Comparison of ENCODE assay signal across 8 mouse cellular contexts in the genomic region with DNA sequence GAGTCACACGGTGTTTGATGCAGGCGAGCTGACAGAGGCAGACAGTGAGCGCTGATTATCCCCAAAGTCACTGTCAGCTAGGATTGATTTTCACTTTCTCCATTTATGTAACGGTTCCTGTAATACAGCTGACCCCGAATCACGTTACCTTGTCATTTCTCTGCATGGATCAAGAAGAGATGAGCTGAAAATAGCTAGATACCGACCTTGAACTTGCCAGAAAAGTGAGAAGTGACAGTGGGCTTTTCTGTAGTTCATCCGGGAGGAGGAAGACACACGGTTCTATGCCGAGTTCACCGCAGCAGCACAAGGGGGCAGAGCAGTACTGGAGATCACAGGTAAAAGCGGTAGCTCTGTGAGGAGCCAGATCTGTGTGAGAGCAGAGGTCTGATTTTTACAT. TPM values are rescaled to one million over a fixed set of nuclear protein-coding genes. Genes with fewer than 3 reads are reported as not detected.
A peak's percentile ranks its signal among the peaks of the same experiment; 100 is the strongest.
DNase-seq lines count a peak whose midpoint lies in the region; ATAC-seq lines count a peak whose summit lies in the region.

No protein-coding gene starts in this region.

- ATAC-seq in liver, embryonic 11.5 days (replicated peaks; ENCODE audit: low FRiP score): no peak
- ATAC-seq in erythroid progenitor cell, adult 5-6 weeks (replicated peaks; ENCODE audit: low FRiP score, poor library complexity, severe bottlenecking): no peak

- no peaks in the 10 kb centered on the region for H3K9me3 ChIP-seq in liver, embryonic 11.5 days (ENCODE audit: control insufficient read depth, low read length)
- H3K9me3 ChIP-seq in hindbrain, embryonic 10.5 days: no peaks in the 10 kb centered on the region

- 53% methylated on average over 12 of the region's 12 CpGs for WGBS in liver, embryonic 11.5 days
- WGBS in hindbrain, embryonic 10.5 days: 56% methylated on average over 12 of the region's 12 CpGs

- no peaks in the 10 kb centered on the region for H3K36me3 ChIP-seq in liver, embryonic 11.5 days (ENCODE audit: control insufficient read depth, insufficient read depth, low read length)
- H3K36me3 ChIP-seq in hindbrain, embryonic 10.5 days: no peaks in the 10 kb centered on the region

- H3K4me2 ChIP-seq in liver, embryonic 11.5 days: no peak overlapping the region

- no peaks in the 10 kb centered on the region for H3K4me1 ChIP-seq in liver, embryonic 11.5 days (replicated peaks; ENCODE audit: control insufficient read depth, insufficient read depth, low read length)
- H3K4me1 ChIP-seq in hindbrain, embryonic 10.5 days (replicated peaks): 0 out of 2 replicates have a peak, but pooled peaks cover 4% of the 10 kb centered on the region

- intact Hi-C loops in left cerebral cortex, postnatal 4 days (cut with DNase I): loop anchor here (5.0 to 10.0 kb wide), 2 partner anchors 115 to 1308 kb away; no protein-coding TSS in a partner anchor

- peak; percentile 25 for DNase-seq in liver
- no peak for DNase-seq in liver, embryonic 11.5 days (ENCODE audit: low spot score)
- DNase-seq in ZHBTc4 (ENCODE audit: low read depth, low spot score): peak; percentile 25
- DNase-seq in cerebellum, postnatal 36 days: peak; percentile 44 to 53
- DNase-seq in hindbrain, embryonic 10.5 days (ENCODE audit: low spot score): peak; percentile 25
- DNase-seq in left cerebral cortex, postnatal 4 days: peak; percentile 68
- DNase-seq in retina, adult 2 months (ENCODE audit: low read depth, low spot score): peak; percentile 32

- no peak overlapping the region for H3K4me3 ChIP-seq in liver, embryonic 11.5 days (ENCODE audit: low read depth, low read length)
- H3K4me3 ChIP-seq in hindbrain, embryonic 10.5 days: no peak overlapping the region

- H3K27ac ChIP-seq in liver, embryonic 11.5 days (ENCODE audit: low read depth, low read length): no peak overlapping the region
- H3K27ac ChIP-seq in hindbrain, embryonic 10.5 days: no peak overlapping the region

- H3K27me3 ChIP-seq in liver, embryonic 11.5 days (replicated peaks; ENCODE audit: control insufficient read depth, insufficient read depth, low read length): no peaks in the 10 kb centered on the region
- no peaks in the 10 kb centered on the region for H3K27me3 ChIP-seq in hindbrain, embryonic 10.5 days (ENCODE audit: insufficient read depth, poor library complexity, severe bottlenecking)

- H3K9ac ChIP-seq in liver, embryonic 11.5 days (ENCODE audit: low read depth, low read length): no peak overlapping the region

RNA-seq across cellular contexts. Expression of gene Arhgap15, which starts 38.5 kb away (rescaled TPM):
- 6.4 and 7.4 TPM in 2 replicates for polyA plus RNA-seq in liver, embryonic 11.5 days (2014; fragmentation: Nextera tagmentation; extraction: Ambion mirVana)
- polyA plus RNA-seq in hindbrain, embryonic 10.5 days (2016; fragmentation: Nextera tagmentation; extraction: Ambion mirVana): 0.72 and 0.97 TPM in 2 replicates
- 1 to 10 TPM; 2.1 to 2.6 TPM for total RNA-seq in left cerebral cortex, postnatal 4 days (2021)
- total RNA-seq in erythroid progenitor cell, adult 5-6 weeks (2015; ENCODE audit: low replicate concordance): 20.9 and 39.8 TPM in 2 replicates
- 9.7 and 21.3 TPM in 2 replicates for total RNA-seq in erythroid progenitor cell, adult 5-6 weeks (2017; ENCODE audit: low replicate concordance)
